Mouse (Mus musculus) cerebellum, adult 2 months (tissue): ENCODE data around the gene Pcgf2.

Experiments used
- CTCF ChIP-seq: fragments of 200-500 bp; IDR thresholded peaks from 2 replicates; pipeline ENCODE4 v1.5.1; 2011; ENCODE audit warnings: low read depth, mild to moderate bottlenecking, control low read depth, low read length, moderate library complexity, borderline replicate concordance; ENCODE audit not compliant: insufficient read depth
- POLR2A ChIP-seq: fragments of 200-500 bp; IDR thresholded peaks from 2 replicates; pipeline ENCODE4 v1.6.1; 2011; ENCODE audit warnings: low read length, control low read depth, borderline replicate concordance; ENCODE audit not compliant: insufficient read depth

DNA sequence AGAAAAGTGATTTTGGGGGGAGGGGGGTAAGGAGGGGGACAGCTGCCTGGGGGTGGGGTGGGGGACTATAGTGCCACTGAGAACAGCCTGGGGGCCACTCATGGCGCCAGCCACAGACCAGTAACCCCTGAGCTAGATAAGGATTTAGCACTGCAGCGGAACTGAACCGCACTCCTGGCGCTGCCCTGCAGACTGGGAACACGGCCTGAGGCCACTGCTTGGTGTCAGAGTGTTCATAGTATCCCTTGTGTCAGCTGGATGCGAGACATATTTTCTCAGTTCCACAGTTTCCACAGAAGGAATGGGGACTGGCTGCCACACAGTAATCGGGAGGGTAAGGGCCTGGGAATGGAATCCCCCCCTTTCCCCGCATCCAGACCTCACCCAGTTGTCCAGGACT, 15.7 kb upstream of the Pcgf2 start:
- TF ChIP-seq CTCF = no peak
- TF ChIP-seq POLR2A = no peak
